Comparison of ENCODE assay signal across 20 mouse cellular contexts in genomic region chr3:40036177-40036576, GRCm38 (mm10).
"Had no signal": no experiment of that assay in that cellular context is flagged by ENCODE, and none has a peak within 500 bp of the region (broad histone marks: within the 10 kb centered on the region; RNA-seq: fewer than 3 reads in every experiment).

No protein-coding gene starts in this region.

- H3K4me3 ChIP-seq: layer of hippocampus, adult 2 months; limb, embryonic 10.5 days; limb, embryonic 13.5 days; liver, embryonic 12.5 days; liver, embryonic 15.5 days; lung, embryonic 15.5 days; megakaryocyte, embryonic 14.5 days; midbrain, embryonic 12.5 days; stomach, embryonic 15.5 days had no signal

- H3K4me1 ChIP-seq: limb, embryonic 10.5 days; limb, embryonic 13.5 days; liver, embryonic 12.5 days; liver, embryonic 15.5 days; lung, embryonic 15.5 days; megakaryocyte, embryonic 14.5 days; midbrain, embryonic 12.5 days; stomach, embryonic 15.5 days had no signal

- H3K4me2 ChIP-seq: limb, embryonic 13.5 days; liver, embryonic 12.5 days; liver, embryonic 15.5 days; lung, embryonic 15.5 days; midbrain, embryonic 12.5 days; stomach, embryonic 15.5 days had no signal

- H3K36me3 ChIP-seq: limb, embryonic 10.5 days; limb, embryonic 13.5 days; liver, embryonic 12.5 days; liver, embryonic 15.5 days; lung, embryonic 15.5 days; midbrain, embryonic 12.5 days; stomach, embryonic 15.5 days had no signal

- H3K27me3 ChIP-seq: limb, embryonic 13.5 days; liver, embryonic 12.5 days; liver, embryonic 15.5 days; lung, embryonic 15.5 days; megakaryocyte, embryonic 14.5 days; midbrain, embryonic 12.5 days; stomach, embryonic 15.5 days had no signal

- ATAC-seq: liver, embryonic 12.5 days had no signal

- H3K9ac ChIP-seq: limb, embryonic 13.5 days; liver, embryonic 12.5 days; liver, embryonic 15.5 days; lung, embryonic 15.5 days; midbrain, embryonic 12.5 days; stomach, embryonic 15.5 days had no signal

- DNase-seq: kidney, adult 2 months; kidney, postnatal 25 days; layer of hippocampus, adult 9-11 months; liver; lung, adult 18-20 months; lung, postnatal 10 days; lung, postnatal 36 days; right cerebral cortex, postnatal 25 days; spleen, adult 18-20 months; thymus, postnatal 25 days had no signal

- H3K9me3 ChIP-seq: limb, embryonic 10.5 days; limb, embryonic 13.5 days; liver, embryonic 12.5 days; liver, embryonic 15.5 days; lung, embryonic 15.5 days; midbrain, embryonic 12.5 days; stomach, embryonic 15.5 days had no signal

- H3K27ac ChIP-seq: kidney, postnatal 0 days; layer of hippocampus, adult 2 months; limb, embryonic 10.5 days; limb, embryonic 13.5 days; liver, embryonic 12.5 days; liver, embryonic 15.5 days; lung, embryonic 15.5 days; midbrain, embryonic 12.5 days; stomach, embryonic 15.5 days had no signal
